Mouse (Mus musculus): ENCODE results near the gene Ang2. TPM values are rescaled to one million over a fixed set of nuclear protein-coding genes. Genes with fewer than 3 reads are reported as not detected.
"Not testable (repeated sequence)": the region's sequence is repeated elsewhere in the genome, so short reads cannot be mapped to it uniquely, and the experiment has no call there.

Ang2 gene
- polyA plus RNA-seq, 1 experiment from 2014 or later: not detected

DNA sequence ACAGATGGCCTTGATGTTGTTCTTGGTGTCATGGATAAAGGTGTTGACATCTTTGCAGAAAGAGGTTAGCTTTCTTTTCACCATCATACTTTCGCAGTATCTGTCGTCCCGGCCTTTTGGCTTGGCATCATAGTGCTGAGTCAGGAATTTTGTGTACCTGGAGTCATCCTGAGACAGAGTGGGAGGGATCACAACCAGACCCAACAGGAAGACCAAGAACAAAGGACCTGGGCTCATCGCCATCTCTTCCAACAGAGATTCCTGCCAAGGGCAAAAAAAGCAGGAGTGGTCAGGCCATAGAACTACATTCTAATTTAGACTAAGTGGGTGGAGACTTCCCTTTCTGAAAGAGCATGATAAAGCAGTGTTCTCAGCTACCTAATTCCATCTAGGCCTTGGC lies 3.3 kb downstream of the Ang2 start:
- Histone ChIP-seq H3K4me2 (no peak overlapping the region), H3K27ac (ENCODE audit: low read depth, low read length) (no peak overlapping the region), H3K4me1 (ENCODE audit: control insufficient read depth, insufficient read depth, low read length) (no peaks in the 10 kb centered on the region), H3K9ac (ENCODE audit: low read depth, low read length) (no peak overlapping the region), H3K27me3 (ENCODE audit: control insufficient read depth, insufficient read depth, low read length) (no peaks in the 10 kb centered on the region), H3K4me3 (ENCODE audit: low read depth, low read length) (no peak overlapping the region), H3K36me3 (ENCODE audit: control insufficient read depth, insufficient read depth, low read length) (no peaks in the 10 kb centered on the region), H3K9me3 (replicated peaks; ENCODE audit: control insufficient read depth, low read length) (no peaks in the 10 kb centered on the region)
- 90% methylated on average over 4 of the region's 4 CpGs for WGBS (ENCODE audit: insufficient replicate concordance)
- ATAC-seq (replicated peaks; ENCODE audit: insufficient number of reproducible peaks, low FRiP score, low TSS enrichment): no peak

DNA sequence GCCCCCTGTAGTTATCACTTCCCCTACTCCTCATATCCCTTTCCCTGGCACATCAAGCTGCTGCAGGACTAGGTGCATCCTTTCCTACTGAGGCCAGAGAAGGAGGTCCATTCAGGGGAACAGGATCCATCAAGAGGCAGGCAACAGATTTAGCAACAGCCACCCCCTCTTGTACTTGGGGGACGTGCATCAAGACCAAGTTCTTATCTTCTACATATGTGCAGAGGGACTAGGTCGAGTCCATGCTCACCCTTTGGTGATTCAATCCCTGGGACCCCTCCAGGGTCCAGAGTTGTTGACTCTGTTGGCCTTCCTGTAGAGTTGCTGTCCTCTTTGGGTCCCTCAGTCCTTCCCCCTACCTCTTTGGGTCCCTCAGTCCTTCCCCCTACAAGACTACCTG lies 17.9 kb downstream of the Ang2 start:
- not testable (repeated sequence) for H3K9me3 ChIP-seq (replicated peaks; ENCODE audit: control insufficient read depth, low read length); H3K36me3 ChIP-seq (ENCODE audit: control insufficient read depth, insufficient read depth, low read length); H3K4me3 ChIP-seq (ENCODE audit: low read depth, low read length); H3K27ac ChIP-seq (ENCODE audit: low read depth, low read length); H3K4me2 ChIP-seq; H3K27me3 ChIP-seq (ENCODE audit: control insufficient read depth, insufficient read depth, low read length); H3K9ac ChIP-seq (ENCODE audit: low read depth, low read length); H3K4me1 ChIP-seq (ENCODE audit: control insufficient read depth, insufficient read depth, low read length); ATAC-seq (replicated peaks; ENCODE audit: insufficient number of reproducible peaks, low FRiP score, low TSS enrichment)
- WGBS (ENCODE audit: insufficient replicate concordance): 79% methylated on average over 2 of the region's 2 CpGs

DNA sequence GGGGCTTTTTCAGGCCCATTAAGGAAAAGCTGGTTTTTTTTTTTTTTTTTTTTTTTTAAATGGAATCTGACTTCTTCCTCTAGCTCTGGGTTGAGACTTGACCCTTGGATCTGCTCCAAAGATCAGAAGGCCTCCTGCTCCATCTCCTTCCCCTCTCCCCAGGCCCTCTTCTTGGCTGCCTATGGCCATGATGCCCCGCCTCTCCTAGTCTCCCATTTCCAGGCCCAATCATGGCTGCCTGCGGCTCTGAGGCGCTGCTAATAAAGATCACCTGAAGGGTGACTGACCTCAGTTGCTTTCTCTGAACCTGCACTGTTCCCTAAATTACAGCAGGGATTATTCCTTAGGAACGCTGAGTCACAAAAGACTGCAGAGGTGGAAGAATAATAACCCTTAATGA lies 25.1 kb downstream of the Ang2 start:
- no peak for ATAC-seq (replicated peaks; ENCODE audit: insufficient number of reproducible peaks, low FRiP score, low TSS enrichment)
- Histone ChIP-seq H3K36me3 (ENCODE audit: control insufficient read depth, insufficient read depth, low read length) (no peaks in the 10 kb centered on the region), H3K4me1 (ENCODE audit: control insufficient read depth, insufficient read depth, low read length) (no peaks in the 10 kb centered on the region; the same call in 1 of the 2 replicates), H3K27ac (ENCODE audit: low read depth, low read length) (no peak overlapping the region), H3K9ac (ENCODE audit: low read depth, low read length) (no peak overlapping the region), H3K4me3 (ENCODE audit: low read depth, low read length) (no peak overlapping the region), H3K4me2 (no peak overlapping the region), H3K9me3 (replicated peaks; ENCODE audit: control insufficient read depth, low read length) (no peaks in the 10 kb centered on the region), H3K27me3 (ENCODE audit: control insufficient read depth, insufficient read depth, low read length) (no peaks in the 10 kb centered on the region)
- 77% methylated on average over 4 of the region's 4 CpGs for WGBS (ENCODE audit: insufficient replicate concordance)

DNA sequence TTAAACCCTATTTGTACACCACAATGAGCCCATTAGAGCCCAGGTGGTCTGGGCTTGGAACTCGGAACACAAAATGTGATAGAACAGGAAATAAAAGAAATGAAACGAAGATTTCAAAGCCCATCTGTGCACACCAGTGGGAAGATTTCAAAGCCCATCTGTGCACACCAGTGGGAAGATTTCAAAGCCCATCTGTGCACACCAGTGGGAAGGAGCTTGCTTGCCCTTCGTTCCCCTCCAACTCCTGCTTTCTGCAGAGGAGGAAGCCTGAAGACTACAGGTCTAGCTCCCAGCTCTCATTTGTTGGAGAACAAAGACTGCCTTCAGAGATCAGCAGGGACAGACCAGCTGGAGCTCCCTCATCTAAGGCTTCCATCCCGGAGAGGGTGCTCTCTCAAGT lies 26.0 kb downstream of the Ang2 start:
- not testable (repeated sequence) for H3K27ac ChIP-seq (ENCODE audit: low read depth, low read length); ATAC-seq (replicated peaks; ENCODE audit: insufficient number of reproducible peaks, low FRiP score, low TSS enrichment); H3K4me3 ChIP-seq (ENCODE audit: low read depth, low read length); H3K36me3 ChIP-seq (ENCODE audit: control insufficient read depth, insufficient read depth, low read length); H3K4me1 ChIP-seq (ENCODE audit: control insufficient read depth, insufficient read depth, low read length); H3K9ac ChIP-seq (ENCODE audit: low read depth, low read length); H3K9me3 ChIP-seq (replicated peaks; ENCODE audit: control insufficient read depth, low read length); H3K27me3 ChIP-seq (ENCODE audit: control insufficient read depth, insufficient read depth, low read length); H3K4me2 ChIP-seq
- WGBS (ENCODE audit: insufficient replicate concordance): 50% methylated on average over 4 of the region's 4 CpGs

GRCm38 (mm10) chr14:51172095-51172865 lies 26.7 kb downstream of the Ang2 start:
- not testable (repeated sequence) for H3K27ac ChIP-seq (ENCODE audit: low read depth, low read length); H3K4me3 ChIP-seq (ENCODE audit: low read depth, low read length); H3K27me3 ChIP-seq (ENCODE audit: control insufficient read depth, insufficient read depth, low read length); H3K36me3 ChIP-seq (ENCODE audit: control insufficient read depth, insufficient read depth, low read length); ATAC-seq (replicated peaks; ENCODE audit: insufficient number of reproducible peaks, low FRiP score, low TSS enrichment); H3K9me3 ChIP-seq (replicated peaks; ENCODE audit: control insufficient read depth, low read length); H3K9ac ChIP-seq (ENCODE audit: low read depth, low read length); H3K4me1 ChIP-seq (ENCODE audit: control insufficient read depth, insufficient read depth, low read length); H3K4me2 ChIP-seq
- WGBS (ENCODE audit: insufficient replicate concordance): 32% methylated on average over 9 of the region's 9 CpGs

DNA sequence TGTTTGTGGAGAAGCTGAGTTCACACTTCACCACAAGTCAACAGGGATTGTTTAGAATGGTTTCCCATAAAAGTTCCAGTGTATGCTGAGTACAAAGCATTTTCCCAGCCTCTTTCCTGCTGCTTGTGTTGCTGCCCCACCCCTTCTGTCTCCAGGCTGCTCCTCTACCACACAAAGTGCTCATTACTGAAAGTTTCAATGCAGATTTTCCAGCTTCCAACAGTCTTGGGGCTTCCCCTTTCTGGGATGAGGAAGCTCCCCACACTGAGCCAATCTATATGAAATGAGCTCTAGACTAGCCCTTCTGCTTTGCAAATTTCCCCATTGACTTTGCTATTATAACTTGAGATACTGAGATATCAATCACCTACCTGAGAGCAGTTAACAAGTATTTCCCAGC lies 32.9 kb downstream of the Ang2 start:
- Histone ChIP-seq H3K36me3 (ENCODE audit: control insufficient read depth, insufficient read depth, low read length) (no peaks in the 10 kb centered on the region), H3K4me3 (ENCODE audit: low read depth, low read length) (no peak overlapping the region), H3K27ac (ENCODE audit: low read depth, low read length) (no peak overlapping the region), H3K4me2 (no peak overlapping the region), H3K9ac (ENCODE audit: low read depth, low read length) (no peak overlapping the region), H3K9me3 (replicated peaks; ENCODE audit: control insufficient read depth, low read length) (no peaks in the 10 kb centered on the region; the same call in 1 of the 2 replicates), H3K27me3 (ENCODE audit: control insufficient read depth, insufficient read depth, low read length) (no peaks in the 10 kb centered on the region), H3K4me1 (ENCODE audit: control insufficient read depth, insufficient read depth, low read length) (no peaks in the 10 kb centered on the region)
- ATAC-seq (replicated peaks; ENCODE audit: insufficient number of reproducible peaks, low FRiP score, low TSS enrichment): no peak

- Histone ChIP-seq H3K4me2 (no peak overlapping the region), H3K27me3 (ENCODE audit: control insufficient read depth, insufficient read depth, low read length) (no peaks in the 10 kb centered on the region), H3K27ac (ENCODE audit: low read depth, low read length) (no peak overlapping the region), H3K9ac (ENCODE audit: low read depth, low read length) (no peak overlapping the region), H3K36me3 (ENCODE audit: control insufficient read depth, insufficient read depth, low read length) (no peaks in the 10 kb centered on the region), H3K9me3 (replicated peaks; ENCODE audit: control insufficient read depth, low read length) (no peaks in the 10 kb centered on the region; the same call in 1 of the 2 replicates), H3K4me1 (ENCODE audit: control insufficient read depth, insufficient read depth, low read length) (no peaks in the 10 kb centered on the region), H3K4me3 (ENCODE audit: low read depth, low read length) (no peak overlapping the region)
- ATAC-seq (replicated peaks; ENCODE audit: insufficient number of reproducible peaks, low FRiP score, low TSS enrichment): no peak
- WGBS (ENCODE audit: insufficient replicate concordance): 95% methylated on average over 1 of the region's 1 CpGs
These were observed 33.5 kb downstream of the Ang2 start for GRCm38 (mm10) chr14:51165435-51165834.

DNA sequence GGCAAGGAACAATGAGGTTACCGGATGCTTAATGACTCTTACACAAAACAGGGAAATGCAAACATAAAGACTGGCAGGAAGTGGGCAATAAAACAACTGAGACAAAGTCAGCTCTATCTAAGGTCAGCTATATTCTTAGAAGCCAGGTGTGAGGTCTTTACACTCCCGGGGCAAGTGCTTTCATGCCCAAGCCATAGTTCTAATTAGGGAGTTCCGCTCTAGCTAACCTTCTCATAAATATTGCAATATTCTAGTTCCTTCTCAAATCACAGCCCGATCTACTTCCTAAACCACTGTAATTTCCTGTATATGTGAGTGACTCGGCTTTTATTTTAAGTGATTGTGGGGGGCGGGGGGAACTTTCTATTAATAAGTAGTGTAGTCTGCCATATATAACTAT lies 35.6 kb downstream of the Ang2 start:
- H3K36me3 ChIP-seq (ENCODE audit: control insufficient read depth, insufficient read depth, low read length); H3K4me2 ChIP-seq; H3K4me1 ChIP-seq (ENCODE audit: control insufficient read depth, insufficient read depth, low read length); H3K27me3 ChIP-seq (ENCODE audit: control insufficient read depth, insufficient read depth, low read length); ATAC-seq (replicated peaks; ENCODE audit: insufficient number of reproducible peaks, low FRiP score, low TSS enrichment); H3K27ac ChIP-seq (ENCODE audit: low read depth, low read length); H3K9ac ChIP-seq (ENCODE audit: low read depth, low read length); H3K9me3 ChIP-seq (replicated peaks; ENCODE audit: control insufficient read depth, low read length); H3K4me3 ChIP-seq (ENCODE audit: low read depth, low read length): not testable (repeated sequence)
- 88% methylated on average over 6 of the region's 6 CpGs for WGBS (ENCODE audit: insufficient replicate concordance)

GRCm38 (mm10) chr14:51161976-51162375 lies 37.0 kb downstream of the Ang2 start, which contains the start of gene Rnase2b:
Gene Rnase2b (plus strand): TSS chr14:51162260.
- WGBS (ENCODE audit: insufficient replicate concordance): 76% methylated on average over 3 of the region's 3 CpGs
- not testable (repeated sequence) for H3K27me3 ChIP-seq (ENCODE audit: control insufficient read depth, insufficient read depth, low read length)

More at GRCm38 (mm10) chr14:51161976-51162375, 37.0 kb downstream of the Ang2 start, which contains the start of gene Rnase2b:
- H3K4me3 ChIP-seq (ENCODE audit: low read depth, low read length); H3K9me3 ChIP-seq (replicated peaks; ENCODE audit: control insufficient read depth, low read length); H3K9ac ChIP-seq (ENCODE audit: low read depth, low read length); ATAC-seq (replicated peaks; ENCODE audit: insufficient number of reproducible peaks, low FRiP score, low TSS enrichment); H3K4me1 ChIP-seq (ENCODE audit: control insufficient read depth, insufficient read depth, low read length); H3K27ac ChIP-seq (ENCODE audit: low read depth, low read length); H3K4me2 ChIP-seq; H3K36me3 ChIP-seq (ENCODE audit: control insufficient read depth, insufficient read depth, low read length): not testable (repeated sequence)

Measured in heart, embryonic 11.5 days (tissue).